Mouse (Mus musculus): ENCODE results near the gene Bag5. TPM values are rescaled to one million over a fixed set of nuclear protein-coding genes. Genes with fewer than 3 reads are reported as not detected.

Gene Bag5
- total and polyA plus RNA-seq, 3 experiments = 24.0 to 38.0 TPM; not detected in 1

DNA sequence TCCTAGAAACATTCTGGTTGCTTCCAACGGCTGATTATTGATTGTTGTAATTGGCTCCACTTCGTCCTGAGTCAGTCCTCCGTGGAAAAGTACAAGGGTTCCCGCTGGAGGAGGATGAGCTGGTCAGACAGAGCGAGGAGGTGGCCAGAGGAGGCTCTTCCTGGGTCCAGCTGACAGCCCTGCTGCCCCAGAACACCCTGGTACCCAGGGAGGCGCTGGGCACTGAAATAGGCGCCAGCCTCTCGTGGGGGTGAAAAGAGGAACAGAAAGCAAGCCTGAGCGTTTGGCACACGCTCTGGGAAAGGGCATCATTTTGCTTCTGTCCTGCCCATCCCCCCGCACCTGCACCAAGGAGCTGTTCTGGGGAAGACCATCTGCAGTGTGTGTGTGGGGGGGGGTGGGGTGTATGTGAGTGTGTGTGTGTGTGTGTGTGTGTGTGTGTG is 30.9 kb upstream of the Bag5 start:
- no peak for TF ChIP-seq ELF1 (IDR thresholded peaks at IDR 0.05; ENCODE audit: low read depth, low read length)
- TF ChIP-seq ETS1 (IDR thresholded peaks at IDR 0.05; ENCODE audit: low read depth, low read length) = no peak
- no peak for TF ChIP-seq UBTF (IDR thresholded peaks at IDR 0.05; ENCODE audit: borderline replicate concordance, insufficient read depth, low read depth, low read length)
- TF ChIP-seq CTCF (IDR thresholded peaks at IDR 0.05 in 2 of 3, conservative IDR thresholded peaks at IDR 0.05 in 1 of 3; ENCODE audit: control insufficient read depth in 1 of 3, insufficient read depth in 1 of 3, low read depth in 2 of 3, low read length in 3 of 3, poor library complexity in 1 of 3, severe bottlenecking in 1 of 3) = no peak
- TF ChIP-seq MEF2A (IDR thresholded peaks at IDR 0.05; ENCODE audit: extremely low read depth, insufficient replicate concordance, low read depth, low read length, poor library complexity, severe bottlenecking) = no peak
- TF ChIP-seq USF2 (IDR thresholded peaks at IDR 0.05; ENCODE audit: borderline replicate concordance in 1 of 2, insufficient read depth in 1 of 2, low read depth in 1 of 2, low read length in 2 of 2) = no peak
- no peak for TF ChIP-seq BHLHE40 (IDR thresholded peaks at IDR 0.05; ENCODE audit: borderline replicate concordance, low read depth, low read length)
- TF ChIP-seq SMC3 (IDR thresholded peaks at IDR 0.05; ENCODE audit: low read depth, low read length) = no peak
- no peak for TF ChIP-seq SIN3A (IDR thresholded peaks at IDR 0.05; ENCODE audit: low read length)
- TF ChIP-seq MXI1 (IDR thresholded peaks at IDR 0.05; ENCODE audit: low read depth, low read length) = no peak
- Histone ChIP-seq H3K27me3 (ENCODE audit: control insufficient read depth in 1 of 2, insufficient read depth in 2 of 2, low read length in 2 of 2) (no peaks in the 10 kb centered on the region), H3K9ac (ENCODE audit: control insufficient read depth, low read depth, low read length, poor library complexity, severe bottlenecking) (no peak overlapping the region), H3K27ac (ENCODE audit: control insufficient read depth, low read depth, low read length) (no peak overlapping the region), H3K79me2 (ENCODE audit: control insufficient read depth, insufficient read depth, low read length, poor library complexity) (no peaks in the 10 kb centered on the region), H3K9me3 (replicated peaks; ENCODE audit: insufficient read depth, low read length) (no peaks in the 10 kb centered on the region), H3K4me1 (ENCODE audit: control insufficient read depth in 1 of 2, insufficient read depth in 2 of 2, low read length in 2 of 2) (peaks cover 14 to 31% of the 10 kb centered on the region in 2 experiments), H3K36me3 (ENCODE audit: control insufficient read depth in 1 of 2, insufficient read depth in 2 of 2, low read length in 2 of 2) (peaks cover 0 to 13% of the 10 kb centered on the region in 2 experiments; a peak in 2 of 4 replicates), H3K4me3 (ENCODE audit: control insufficient read depth in 1 of 2, insufficient read depth in 1 of 2, low read depth in 2 of 2, low read length in 2 of 2) (no peak overlapping the region)
- no peak for DNase-seq (ENCODE audit: low read depth, low spot score)

GRCm38 (mm10) chr12:111743419-111743818 is 30.4 kb upstream of the Bag5 start:
- Histone ChIP-seq H3K4me3 (ENCODE audit: control insufficient read depth in 1 of 2, insufficient read depth in 1 of 2, low read depth in 2 of 2, low read length in 2 of 2) (no peak overlapping the region), H3K27me3 (ENCODE audit: control insufficient read depth in 1 of 2, insufficient read depth in 2 of 2, low read length in 2 of 2) (no peaks in the 10 kb centered on the region), H3K79me2 (ENCODE audit: control insufficient read depth, insufficient read depth, low read length, poor library complexity) (no peaks in the 10 kb centered on the region), H3K9me3 (replicated peaks; ENCODE audit: insufficient read depth, low read length) (no peaks in the 10 kb centered on the region), H3K9ac (ENCODE audit: control insufficient read depth, low read depth, low read length, poor library complexity, severe bottlenecking) (no peak overlapping the region), H3K36me3 (ENCODE audit: control insufficient read depth in 1 of 2, insufficient read depth in 2 of 2, low read length in 2 of 2) (peaks cover 0 to 13% of the 10 kb centered on the region in 2 experiments; a peak in 2 of 4 replicates), H3K4me1 (ENCODE audit: control insufficient read depth in 1 of 2, insufficient read depth in 2 of 2, low read length in 2 of 2) (peaks cover 14 to 31% of the 10 kb centered on the region in 2 experiments), H3K27ac (ENCODE audit: control insufficient read depth, low read depth, low read length) (no peak overlapping the region)
- TF ChIP-seq ZMIZ1 (IDR thresholded peaks at IDR 0.05; ENCODE audit: low read depth, low read length) = no peak
- TF ChIP-seq NELFE (IDR thresholded peaks at IDR 0.05; ENCODE audit: low read depth, low read length) = no peak
- TF ChIP-seq MEF2A (IDR thresholded peaks at IDR 0.05; ENCODE audit: extremely low read depth, insufficient replicate concordance, low read depth, low read length, poor library complexity, severe bottlenecking) = no peak
- TF ChIP-seq GABPA (IDR thresholded peaks at IDR 0.05; ENCODE audit: low read depth, low read length) = no peak
- no peak for TF ChIP-seq BHLHE40 (IDR thresholded peaks at IDR 0.05; ENCODE audit: borderline replicate concordance, low read depth, low read length)
- TF ChIP-seq CHD2 (IDR thresholded peaks at IDR 0.05; ENCODE audit: low read length) = no peak
- TF ChIP-seq MXI1 (IDR thresholded peaks at IDR 0.05; ENCODE audit: low read depth, low read length) = no peak
- TF ChIP-seq MYC (IDR thresholded peaks at IDR 0.05; ENCODE audit: low read depth, low read length) = no peak
- 0 out of 2 replicates have a peak, but pooled peaks have one; percentile 28 for TF ChIP-seq MAX (IDR thresholded peaks at IDR 0.05; ENCODE audit: low read length)
- peak; percentile 89 for TF ChIP-seq USF1 (IDR thresholded peaks at IDR 0.05; ENCODE audit: low read depth, low read length)
- TF ChIP-seq USF2 (IDR thresholded peaks at IDR 0.05; ENCODE audit: borderline replicate concordance in 1 of 2, insufficient read depth in 1 of 2, low read depth in 1 of 2, low read length in 2 of 2) = peak; percentile 46 to 85; a peak in 2 of 4 replicates
- peak; percentile 48 for DNase-seq (ENCODE audit: low read depth, low spot score)
